Mouse (Mus musculus): ENCODE measurements around the gene Kcp.

Kcp gene

GRCm38 (mm10) chr6:29507447-29508309, at the start of gene Kcp:
TSS of gene Kcp (minus strand) at chr6:29507952.
- peak; percentile 92 for DNase-seq

- DNase-seq = no peak
These were observed 49.4 kb upstream of the Kcp start for GRCm38 (mm10) chr6:29557112-29557511.

GRCm38 (mm10) chr6:29552526-29552925, 44.8 kb upstream of the Kcp start:
- no peak for DNase-seq

- no peak for DNase-seq
These were observed 40.3 kb upstream of the Kcp start for GRCm38 (mm10) chr6:29548086-29548485.

GRCm38 (mm10) chr6:29547582-29547981, 39.8 kb upstream of the Kcp start:
- DNase-seq = no peak

GRCm38 (mm10) chr6:29545611-29546010, 37.9 kb upstream of the Kcp start:
- DNase-seq = no peak

GRCm38 (mm10) chr6:29540956-29541355, 33.2 kb upstream of the Kcp start:
- DNase-seq = no peak

- DNase-seq = no peak
These were observed 32.5 kb upstream of the Kcp start for GRCm38 (mm10) chr6:29540223-29540622.

- no peak for DNase-seq
These were observed 31.8 kb upstream of the Kcp start for GRCm38 (mm10) chr6:29539502-29539901.

- peak; percentile 89 for DNase-seq
These were observed 29.5 kb upstream of the Kcp start for GRCm38 (mm10) chr6:29537221-29537620.

- peak; percentile 95 for DNase-seq
These were observed 29.0 kb upstream of the Kcp start for GRCm38 (mm10) chr6:29536651-29537193.

GRCm38 (mm10) chr6:29535316-29535715, 27.6 kb upstream of the Kcp start:
- DNase-seq = peak; percentile 95

- peak; percentile 91 for DNase-seq
These were observed 22.3 kb upstream of the Kcp start for GRCm38 (mm10) chr6:29530050-29530449.

- DNase-seq = no peak
These were observed 21.7 kb upstream of the Kcp start for GRCm38 (mm10) chr6:29529444-29529820.

- peak; percentile 96 for DNase-seq
These were observed 21.1 kb upstream of the Kcp start for GRCm38 (mm10) chr6:29528561-29529443.

GRCm38 (mm10) chr6:29528165-29528505, 20.4 kb upstream of the Kcp start:
- DNase-seq = peak; percentile 91

- peak; percentile 90 for DNase-seq
These were observed 19.8 kb upstream of the Kcp start for GRCm38 (mm10) chr6:29527361-29528164.

- peak; percentile 95 for DNase-seq
These were observed 18.8 kb upstream of the Kcp start, which contains the start of gene Irf5 for GRCm38 (mm10) chr6:29526281-29527251. TSS of gene Irf5 (plus strand) at chr6:29526625.

GRCm38 (mm10) chr6:29525256-29525655, 17.5 kb upstream of the Kcp start:
- DNase-seq = no peak

- DNase-seq = peak; percentile 98
These were observed 16.3 kb upstream of the Kcp start for GRCm38 (mm10) chr6:29524034-29524489.

Data from heart, adult 11 months (tissue).